Comparison of ENCODE assay signal across 28 mouse cellular contexts in genomic region chr10:44308280-44308679, GRCm38 (mm10).
"Had no signal": no experiment of that assay in that cellular context is flagged by ENCODE, and none has a peak within 500 bp of the region (broad histone marks: within the 10 kb centered on the region; RNA-seq: fewer than 3 reads in every experiment).

No protein-coding gene starts in this region.

- H3K4me2 ChIP-seq: heart, embryonic 12.5 days; hindbrain, embryonic 12.5 days; hindbrain, embryonic 14.5 days; kidney, embryonic 15.5 days; limb, embryonic 12.5 days; liver, embryonic 11.5 days; liver, embryonic 13.5 days; liver, embryonic 15.5 days had no signal

- H3K27me3 ChIP-seq: heart, embryonic 12.5 days; hindbrain, embryonic 12.5 days; kidney, embryonic 15.5 days; limb, embryonic 12.5 days; liver, embryonic 13.5 days; liver, embryonic 15.5 days had no signal

- H3K9ac ChIP-seq: heart, embryonic 12.5 days; hindbrain, embryonic 12.5 days; hindbrain, embryonic 14.5 days; kidney, embryonic 15.5 days; limb, embryonic 12.5 days; liver, embryonic 13.5 days; liver, embryonic 15.5 days; liver, postnatal 0 days had no signal

- DNase-seq: gastrocnemius, adult 2 months; gastrocnemius, postnatal 10 days; gastrocnemius, postnatal 25 days; heart, adult 2 months; heart, postnatal 14 days; heart, postnatal 36 days; kidney, adult 11 months; kidney, adult 2 months; kidney, adult 9 months; kidney, postnatal 14 days; kidney, postnatal 36 days; layer of hippocampus, adult 9-11 months; liver; liver, embryonic 13.5 days; liver, postnatal 0 days had no signal

- ATAC-seq: hindbrain, embryonic 16.5 days; intestine, embryonic 16.5 days; liver, postnatal 0 days had no signal

- H3K9me3 ChIP-seq: heart, embryonic 12.5 days; hindbrain, embryonic 10.5 days; hindbrain, embryonic 12.5 days; kidney, embryonic 15.5 days; limb, embryonic 10.5 days; limb, embryonic 12.5 days; liver, embryonic 13.5 days; liver, embryonic 15.5 days had no signal

- H3K4me3 ChIP-seq: gastrocnemius, adult 2 months; heart, adult 2 months; heart, embryonic 12.5 days; hindbrain, embryonic 10.5 days; hindbrain, embryonic 12.5 days; kidney, embryonic 15.5 days; left cerebral cortex, adult 2 months; limb, embryonic 10.5 days; limb, embryonic 12.5 days; liver, embryonic 13.5 days; liver, embryonic 15.5 days had no signal

- H3K4me1 ChIP-seq: hindbrain, embryonic 10.5 days; hindbrain, embryonic 12.5 days; kidney, embryonic 15.5 days; limb, embryonic 12.5 days; liver, embryonic 13.5 days; liver, embryonic 15.5 days had no signal

- H3K27ac ChIP-seq: gastrocnemius, adult 2 months; heart, adult 2 months; hindbrain, embryonic 10.5 days; hindbrain, embryonic 12.5 days; hindbrain, embryonic 14.5 days; kidney, embryonic 15.5 days; kidney, postnatal 0 days; left cerebral cortex, adult 2 months; limb, embryonic 10.5 days; limb, embryonic 12.5 days; liver, embryonic 13.5 days; liver, embryonic 15.5 days had no signal
